Mouse (Mus musculus) midbrain, embryonic 15.5 days (tissue): Measurements from ENCODE around the gene Wdr70. TPM values are rescaled to one million over a fixed set of nuclear protein-coding genes. Genes with fewer than 3 reads are reported as not detected.

Source experiments
- ATAC-seq: fragments of 200-750 bp; cut with Nextera tagmentation; replicated peaks from 2 replicates; pipeline ENCODE4 v1.8.0; 2017; ENCODE audit warnings: moderate TSS enrichment
- H3K27ac ChIP-seq: fragments of 300-500 bp; sonication (generic); 2 replicates; pipeline ENCODE4 v1.5.1; 2015; ENCODE audit warnings: mild to moderate bottlenecking, inconsistent platforms
- H3K27me3 ChIP-seq: fragments of 300-500 bp; sonication (generic); replicated peaks from 2 replicates; pipeline ENCODE4 v1.6.1; 2015; ENCODE audit warnings: inconsistent platforms
- H3K36me3 ChIP-seq: fragments of 300-500 bp; sonication (generic); replicated peaks from 2 replicates; pipeline ENCODE4 v1.6.1; 2015; ENCODE audit warnings: inconsistent platforms
- H3K4me1 ChIP-seq: fragments of 300-500 bp; sonication (generic); 2 replicates; pipeline ENCODE4 v1.6.1; 2015; ENCODE audit warnings: inconsistent platforms
- H3K4me2 ChIP-seq: fragments of 300-500 bp; sonication (generic); 2 replicates; pipeline ENCODE4 v1.6.1; 2015; ENCODE audit warnings: inconsistent platforms, mild to moderate bottlenecking, moderate library complexity
- H3K4me3 ChIP-seq: fragments of 300-500 bp; sonication (generic); 2 replicates; pipeline ENCODE4 v1.5.1; 2015; ENCODE audit warnings: mild to moderate bottlenecking, inconsistent platforms
- H3K9ac ChIP-seq: fragments of 300-500 bp; sonication (generic); 2 replicates; pipeline ENCODE4 v1.6.1; 2015; ENCODE audit warnings: mild to moderate bottlenecking, inconsistent platforms
- H3K9me3 ChIP-seq: fragments of 300-500 bp; sonication (generic); 2 replicates; pipeline ENCODE4 v1.6.1; 2016; ENCODE audit warnings: inconsistent platforms
- WGBS: fragments of 180-500 bp; shearing (Covaris S2); methylation state at CpG from one replicate; pipeline ENCODE4 v1.1.7; 2015; ENCODE audit warnings: mixed read lengths; 5-methylcytosine and 5-hydroxymethylcytosine counted together
- microRNA-seq: library from miRNA; unstranded; fragments of <30 nt; microRNA quantifications from one replicate; pipeline ENCODE4, GENCODE M21; 2016
- polyA plus RNA-seq: library from polyadenylated mRNA; unstranded; fragments of >200 nt; fragmentation: Nextera tagmentation; extraction: Ambion mirVana; gene quantifications from 2 replicates; pipeline ENCODE4 v1.2.1, GENCODE M21; 2015

Wdr70 gene
- polyA plus RNA-seq, 1 experiment from 2014 or later = 68.8 TPM

- Histone ChIP-seq H3K36me3 (no peaks in the 10 kb centered on the region), H3K4me1 (no peaks in the 10 kb centered on the region), H3K4me3 (no peak overlapping the region), H3K4me2 (no peak overlapping the region), H3K27ac (no peak overlapping the region), H3K9me3 (no peaks in the 10 kb centered on the region), H3K9ac (no peak overlapping the region), H3K27me3 (no peaks in the 10 kb centered on the region)
- no peak for ATAC-seq
- 83% methylated on average over 8 of the region's 8 CpGs for WGBS
Observed at GRCm38 (mm10) chr15:7838060-7838920, 260.7 kb downstream of the Wdr70 start.

- Histone ChIP-seq H3K4me2 (no peak overlapping the region), H3K27ac (no peak overlapping the region), H3K4me1 (no peaks in the 10 kb centered on the region), H3K9ac (no peak overlapping the region), H3K4me3 (no peak overlapping the region), H3K36me3 (no peaks in the 10 kb centered on the region), H3K27me3 (no peaks in the 10 kb centered on the region), H3K9me3 (no peaks in the 10 kb centered on the region)
- ATAC-seq = no peak
- 94% methylated on average over 9 of the region's 9 CpGs for WGBS
Observed at GRCm38 (mm10) chr15:7835404-7835803, 263.6 kb downstream of the Wdr70 start.

GRCm38 (mm10) chr15:7825530-7825929 lies 273.5 kb downstream of the Wdr70 start:
- no peak for ATAC-seq
- no peaks in the 10 kb centered on the region for H3K36me3 ChIP-seq
- no peak overlapping the region for H3K4me3 ChIP-seq
- WGBS = 56% methylated on average over 6 of the region's 6 CpGs
- peaks cover 6% of the 10 kb centered on the region for H3K27me3 ChIP-seq
- no peaks in the 10 kb centered on the region for H3K9me3 ChIP-seq
- no peak overlapping the region for H3K9ac ChIP-seq
- H3K4me2 ChIP-seq = no peak overlapping the region
- H3K27ac ChIP-seq = no peak overlapping the region
- no peaks in the 10 kb centered on the region for H3K4me1 ChIP-seq

- Histone ChIP-seq H3K4me3 (no peak overlapping the region), H3K4me1 (no peaks in the 10 kb centered on the region), H3K4me2 (no peak overlapping the region), H3K27ac (no peak overlapping the region), H3K9me3 (no peaks in the 10 kb centered on the region), H3K27me3 (peaks cover 9% of the 10 kb centered on the region), H3K36me3 (no peaks in the 10 kb centered on the region), H3K9ac (no peak overlapping the region)
- 70% methylated on average over 6 of the region's 6 CpGs for WGBS
- ATAC-seq = no peak
Observed at GRCm38 (mm10) chr15:7823886-7824285, 275.1 kb downstream of the Wdr70 start.

Small RNA genes within 50 kb of the gene (microRNA-seq; reads per million reads assigned to microRNA genes)
- gene Gm27529 = not detected

Other genes with a start within 250 kb of the Wdr70 start
- gene Nup155, start 10.1 kb upstream of the Wdr70 start, polyA plus RNA-seq = 10.6 and 11.4 TPM in 2 replicates
- gene Cplane1, start 69.9 kb upstream of the Wdr70 start, polyA plus RNA-seq = 17.2 and 18.1 TPM in 2 replicates